Mouse (Mus musculus): ENCODE data around the gene Nagpa. TPM values are rescaled to one million over a fixed set of nuclear protein-coding genes. Genes with fewer than 3 reads are reported as not detected.

The Nagpa gene
- total RNA-seq, 2 experiments from 2014 or later: 21.1 to 28.6 TPM

DNA sequence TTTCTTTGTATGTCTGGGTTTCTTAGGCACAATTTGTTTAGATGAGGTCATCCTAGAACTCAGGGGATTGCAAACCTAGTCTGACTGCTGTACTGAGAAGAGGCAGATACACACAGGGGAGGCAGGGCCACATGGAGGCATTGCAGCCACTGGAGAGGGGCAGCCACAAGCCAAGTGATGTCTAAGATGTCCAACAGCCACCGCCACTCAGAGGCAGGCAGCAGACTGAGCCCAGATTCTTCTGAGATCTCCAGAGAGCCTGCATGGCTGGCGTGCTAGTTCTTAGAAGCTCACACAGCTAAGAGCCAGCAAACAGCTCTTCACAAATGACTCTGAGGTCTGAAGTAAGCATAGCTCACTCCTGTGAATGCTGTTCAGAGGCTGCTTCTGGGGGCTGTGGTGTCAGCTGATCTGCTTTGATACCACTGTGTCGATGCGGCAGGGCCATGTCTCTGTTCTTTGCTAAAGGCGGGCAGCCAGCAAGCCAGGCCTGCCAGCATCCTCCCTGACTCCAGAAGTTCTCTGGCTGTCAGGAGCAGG is 1.7 kb upstream of the Nagpa start:
- ATAC-seq (replicated peaks; ENCODE audit: low FRiP score, low TSS enrichment, poor library complexity, severe bottlenecking): no peak

DNA sequence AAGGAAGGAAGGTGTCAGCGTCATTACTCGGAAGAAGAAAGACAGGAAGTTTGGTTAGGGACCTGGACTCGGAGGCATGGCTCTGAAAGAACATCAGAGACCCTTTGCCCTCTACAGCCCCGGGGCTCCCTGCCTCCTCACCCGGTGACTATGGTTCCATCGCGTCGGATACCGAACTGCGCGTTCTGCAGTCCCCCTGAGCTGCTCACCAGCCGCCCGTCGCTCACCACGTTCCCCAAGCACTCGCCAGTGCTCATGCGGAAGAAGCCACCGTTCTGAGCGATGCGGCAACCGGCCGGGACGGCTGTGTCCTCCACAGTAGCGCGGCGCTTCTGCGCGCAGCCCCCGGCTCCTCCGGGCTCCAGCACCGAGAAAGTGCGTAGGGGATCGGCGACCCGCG is 612 bp downstream of the Nagpa start:
- ATAC-seq (replicated peaks; ENCODE audit: low FRiP score, low TSS enrichment, poor library complexity, severe bottlenecking): peak; percentile 38

DNA sequence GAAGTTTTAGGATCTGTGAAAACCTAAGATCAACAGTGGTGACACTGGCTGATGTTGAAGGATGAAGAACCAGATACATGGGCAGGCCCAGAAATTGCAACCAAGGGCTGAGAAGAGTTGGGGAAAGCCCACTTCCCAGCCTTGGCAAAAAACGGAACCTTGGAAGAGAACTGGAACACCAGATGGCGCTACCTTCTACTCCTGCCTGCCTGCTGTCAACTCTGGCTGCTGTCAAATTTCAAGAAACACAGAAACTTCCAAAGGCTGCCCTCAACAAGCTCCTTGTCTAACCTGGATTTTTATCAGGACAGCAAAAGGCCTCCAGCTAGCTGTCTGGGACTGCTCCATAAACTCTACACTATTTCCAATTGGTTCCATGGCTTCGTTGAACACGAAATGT is 1.1 kb downstream of the Nagpa start:
- ATAC-seq (replicated peaks; ENCODE audit: low FRiP score, low TSS enrichment, poor library complexity, severe bottlenecking): peak; percentile 64

- ATAC-seq (replicated peaks; ENCODE audit: low FRiP score, low TSS enrichment, poor library complexity, severe bottlenecking): peak; percentile 84
These were observed 8.7 kb downstream of the Nagpa start for GRCm38 (mm10) chr16:5195080-5195479.

DNA sequence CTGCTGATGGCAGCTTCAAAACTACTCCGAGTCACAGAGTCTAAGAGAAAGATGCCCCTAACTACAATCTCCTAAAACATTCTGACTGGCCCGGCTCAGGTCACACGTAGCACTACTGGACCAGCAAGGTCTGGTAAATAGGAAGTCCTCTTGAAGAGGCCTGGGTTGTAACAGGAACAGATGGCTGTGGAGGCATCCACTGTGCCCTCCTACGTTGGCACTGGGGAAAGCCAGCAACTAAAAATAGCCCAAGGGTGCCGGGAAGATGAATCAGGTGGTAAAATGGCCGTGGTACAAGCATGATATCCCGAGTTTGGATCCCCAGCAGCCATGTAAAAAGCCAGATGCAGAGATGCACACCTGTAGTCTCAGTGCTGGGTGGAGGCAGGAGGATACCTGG is 17.6 kb downstream of the Nagpa start:
- no peak for ATAC-seq (replicated peaks; ENCODE audit: low FRiP score, low TSS enrichment, poor library complexity, severe bottlenecking)

GRCm38 (mm10) chr16:5185691-5186090 is 18.1 kb downstream of the Nagpa start:
- ATAC-seq (replicated peaks; ENCODE audit: low FRiP score, low TSS enrichment, poor library complexity, severe bottlenecking): no peak

GRCm38 (mm10) chr16:5184956-5185355 is 18.9 kb downstream of the Nagpa start:
- ATAC-seq (replicated peaks; ENCODE audit: low FRiP score, low TSS enrichment, poor library complexity, severe bottlenecking): no peak

DNA sequence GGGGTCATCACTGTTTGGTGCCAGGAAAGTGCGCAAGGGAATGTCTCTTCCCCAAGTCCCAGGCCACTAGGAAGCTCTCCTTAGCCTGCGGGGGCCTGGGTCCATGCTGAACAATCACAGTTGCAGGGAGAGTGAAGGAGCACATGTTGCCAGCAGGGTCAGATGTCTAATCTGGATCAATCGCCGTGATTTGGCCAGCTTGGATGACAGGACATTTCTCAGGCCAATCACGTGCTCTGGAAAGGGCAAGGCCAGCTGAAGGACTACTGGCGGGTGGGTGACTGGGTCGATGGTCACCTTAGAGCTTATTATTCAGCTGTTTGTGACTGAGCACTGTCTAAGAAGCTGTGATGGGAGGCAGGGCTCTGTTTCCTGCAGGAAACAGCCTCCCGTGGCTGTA is 19.7 kb downstream of the Nagpa start:
- ATAC-seq (replicated peaks; ENCODE audit: low FRiP score, low TSS enrichment, poor library complexity, severe bottlenecking): no peak

DNA sequence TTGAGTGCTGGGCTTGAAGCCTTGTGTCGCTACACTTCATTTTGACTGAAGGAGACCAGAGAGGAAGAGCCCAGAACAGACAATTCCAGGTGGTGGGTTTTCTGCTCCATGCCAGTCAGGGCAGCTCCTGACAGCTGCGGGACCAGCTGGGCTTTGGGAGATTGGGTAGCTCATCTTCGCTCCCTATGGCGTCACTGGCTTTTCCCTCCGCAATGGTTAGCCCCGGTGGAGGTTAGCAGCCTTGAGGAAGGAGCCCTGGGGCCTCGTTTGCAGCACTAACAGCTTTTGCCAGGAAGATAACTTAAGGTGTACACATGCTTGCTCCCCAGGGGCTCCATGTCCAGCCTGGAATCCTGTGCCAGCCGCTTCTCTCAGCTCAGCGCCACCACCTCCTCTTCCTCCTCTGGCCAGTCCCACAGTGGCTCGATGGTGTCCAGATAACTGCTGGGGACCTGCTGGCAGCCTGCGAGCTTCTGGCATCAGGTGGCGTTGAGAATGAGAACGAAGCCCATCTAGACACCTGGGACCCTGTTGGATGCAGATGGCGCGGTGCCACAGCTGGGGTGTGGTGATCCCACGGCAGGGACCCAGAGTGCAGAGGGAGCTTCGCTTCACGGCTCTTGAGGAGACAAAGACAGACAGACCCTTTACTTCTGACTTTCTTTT is 20.4 kb downstream of the Nagpa start:
- ATAC-seq (replicated peaks; ENCODE audit: low FRiP score, low TSS enrichment, poor library complexity, severe bottlenecking): no peak

DNA sequence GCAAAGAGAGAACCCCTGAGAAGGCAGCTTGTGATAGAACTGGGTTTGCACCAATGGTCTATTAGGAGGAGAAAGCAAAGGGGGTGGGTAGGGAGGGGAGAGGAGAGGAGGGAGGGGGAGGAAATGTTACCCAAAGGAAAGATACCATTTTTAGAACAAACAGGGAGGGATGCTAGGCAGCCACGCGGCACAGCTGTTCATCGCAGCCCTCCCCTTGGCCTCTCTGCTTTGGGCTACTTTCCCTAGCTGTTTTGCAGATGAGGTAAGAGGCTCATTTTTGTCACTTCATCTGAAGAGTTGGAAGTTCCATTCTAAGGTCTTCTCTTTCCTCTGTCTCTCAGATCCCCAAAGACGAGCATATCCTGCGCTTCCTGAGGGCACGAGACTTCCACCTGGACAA is 31.2 kb downstream of the Nagpa start:
- no peak for ATAC-seq (replicated peaks; ENCODE audit: low FRiP score, low TSS enrichment, poor library complexity, severe bottlenecking)

GRCm38 (mm10) chr16:5168829-5169228 is 35.0 kb downstream of the Nagpa start:
- ATAC-seq (replicated peaks; ENCODE audit: low FRiP score, low TSS enrichment, poor library complexity, severe bottlenecking): no peak

- no peak for ATAC-seq (replicated peaks; ENCODE audit: low FRiP score, low TSS enrichment, poor library complexity, severe bottlenecking)
These were observed 35.8 kb downstream of the Nagpa start for GRCm38 (mm10) chr16:5168038-5168437.

GRCm38 (mm10) chr16:5164327-5164726 is 39.5 kb downstream of the Nagpa start:
- no peak for ATAC-seq (replicated peaks; ENCODE audit: low FRiP score, low TSS enrichment, poor library complexity, severe bottlenecking)

DNA sequence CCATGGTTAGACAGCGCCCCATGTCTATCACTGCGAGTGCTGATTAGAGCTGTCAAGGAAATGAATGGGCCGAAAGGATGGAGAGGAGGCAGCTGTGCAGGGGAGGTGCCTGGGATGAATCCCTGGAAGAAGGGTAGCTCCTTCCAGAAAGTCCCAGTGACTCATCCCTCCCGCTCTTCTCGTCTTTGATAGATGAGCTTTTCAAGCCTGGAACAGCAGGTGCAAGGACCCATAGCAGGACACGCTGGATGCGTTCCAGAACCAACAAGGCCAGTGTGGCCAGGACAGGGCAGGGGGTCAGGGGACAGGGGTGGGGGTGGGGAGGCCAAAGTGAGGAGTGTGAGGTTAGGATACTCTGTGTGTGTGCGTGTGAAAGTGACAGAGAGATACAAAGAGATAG is 44.6 kb downstream of the Nagpa start:
- ATAC-seq (replicated peaks; ENCODE audit: low FRiP score, low TSS enrichment, poor library complexity, severe bottlenecking): no peak

DNA sequence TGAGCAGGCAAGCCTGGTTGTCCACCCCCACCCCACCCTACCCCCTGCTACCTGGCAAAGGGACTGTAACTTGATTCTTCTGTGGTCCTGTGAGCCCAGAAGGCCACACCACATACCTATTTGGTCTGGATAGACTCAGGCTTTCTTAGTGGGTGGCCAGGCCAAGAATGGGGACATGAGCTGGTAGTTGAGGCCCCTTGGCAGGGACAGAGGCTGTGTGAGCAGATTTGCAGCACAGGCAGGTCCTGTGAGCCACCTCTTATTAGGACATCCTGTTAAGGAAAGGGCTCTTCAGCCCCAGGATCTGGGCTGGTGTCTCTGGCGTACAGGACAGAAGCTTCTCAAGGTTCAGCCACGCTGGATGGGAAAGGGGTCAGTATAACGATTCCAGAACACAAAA is 46.7 kb downstream of the Nagpa start:
- ATAC-seq (replicated peaks; ENCODE audit: low FRiP score, low TSS enrichment, poor library complexity, severe bottlenecking): no peak

DNA sequence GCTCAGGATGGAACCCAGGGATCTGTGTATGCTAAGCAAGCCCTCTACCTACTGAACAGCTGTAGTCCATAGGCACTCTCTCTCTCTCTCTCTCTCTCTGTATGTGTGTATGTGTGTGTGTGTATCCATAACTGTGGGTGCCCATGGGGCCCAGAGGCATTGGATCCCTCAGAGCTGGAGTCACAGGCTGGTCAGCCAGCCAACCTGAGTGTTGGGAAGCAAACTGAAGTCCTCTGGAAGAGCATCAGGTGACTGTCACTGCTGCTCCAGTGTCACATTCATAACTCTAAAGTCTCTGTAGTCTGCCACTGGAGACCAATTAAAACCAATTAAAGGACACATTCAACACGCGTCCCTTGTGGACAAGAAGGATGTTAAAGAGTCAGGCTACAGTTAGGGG is 47.3 kb downstream of the Nagpa start:
- no peak for ATAC-seq (replicated peaks; ENCODE audit: low FRiP score, low TSS enrichment, poor library complexity, severe bottlenecking)

- ATAC-seq (replicated peaks; ENCODE audit: low FRiP score, low TSS enrichment, poor library complexity, severe bottlenecking): no peak
These were observed 48.8 kb downstream of the Nagpa start for GRCm38 (mm10) chr16:5155014-5155413.

DNA sequence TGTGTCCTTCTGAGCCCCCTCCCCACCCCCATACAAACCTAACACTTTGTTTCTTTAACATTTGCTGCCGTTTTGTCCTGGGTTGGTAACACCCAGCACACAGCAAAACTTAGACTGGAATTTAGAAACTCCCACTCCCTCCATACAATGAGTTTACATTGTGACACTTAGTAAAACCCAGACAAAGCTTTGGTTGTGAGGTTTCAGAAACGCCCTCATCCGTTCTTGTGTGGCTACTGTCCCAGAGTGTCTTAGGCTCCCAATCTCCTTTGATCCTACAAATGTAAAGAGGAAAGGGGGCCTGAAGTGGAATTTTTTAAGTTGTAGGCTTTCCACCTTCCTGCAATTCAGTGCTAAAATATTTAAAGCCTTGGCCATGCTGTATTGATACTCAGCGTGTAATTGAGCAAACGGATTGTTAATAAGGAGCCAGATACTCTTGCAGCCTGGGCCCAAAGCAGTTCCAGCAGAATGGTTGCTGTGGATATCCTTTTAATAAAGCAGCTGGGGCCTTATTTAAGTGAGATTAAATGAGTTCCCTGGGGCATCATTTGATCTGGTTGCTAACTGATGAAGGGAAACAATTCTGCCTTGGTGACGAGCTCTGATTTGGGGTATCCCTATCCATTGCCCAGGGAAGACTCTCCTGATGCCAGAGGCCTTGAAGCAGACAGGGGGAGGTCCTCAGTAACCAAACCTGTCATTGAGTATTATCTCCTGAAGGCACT is 50.3 kb downstream of the Nagpa start:
- ATAC-seq (replicated peaks; ENCODE audit: low FRiP score, low TSS enrichment, poor library complexity, severe bottlenecking): no peak

- no peak for ATAC-seq (replicated peaks; ENCODE audit: low FRiP score, low TSS enrichment, poor library complexity, severe bottlenecking)
These were observed 53.3 kb downstream of the Nagpa start for GRCm38 (mm10) chr16:5150544-5150943.

DNA sequence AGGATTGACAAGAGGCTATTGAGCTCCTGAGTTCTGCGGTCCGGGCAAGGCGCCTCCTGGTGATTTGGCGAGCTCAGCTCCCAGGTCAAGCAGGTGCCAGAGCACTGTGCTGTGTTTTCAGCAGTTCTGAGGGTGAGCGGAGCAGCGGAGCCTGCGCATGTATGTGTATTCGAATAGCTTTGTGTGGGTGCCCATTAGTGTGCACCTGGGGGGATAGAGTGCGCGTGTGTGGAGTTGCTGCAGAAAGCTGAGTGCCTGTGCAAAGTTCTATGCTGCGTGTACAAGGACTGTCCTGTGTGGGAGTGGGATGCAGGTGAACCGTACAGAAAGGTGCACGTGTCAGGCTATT is 56.8 kb downstream of the Nagpa start, which contains the start of gene Sec14l5:
Gene Sec14l5, plus strand, starts transcription at position 73 of the 349 bp plus-strand sequence.
- no peak for ATAC-seq (replicated peaks; ENCODE audit: low FRiP score, low TSS enrichment, poor library complexity, severe bottlenecking)

Data from megakaryocyte-erythroid progenitor cell, adult 5-6 weeks (primary cell).